25 mouse cellular contexts compared by ENCODE assay signal in genomic region chr12:111503571-111503970, GRCm38 (mm10). TPM values are rescaled to one million over a fixed set of nuclear protein-coding genes. Genes with fewer than 3 reads are reported as not detected.
DNase-seq lines count a peak whose midpoint lies in the region; ATAC-seq and TF ChIP-seq lines count a peak whose summit lies in the region.
"Had no signal": no experiment of that assay in that cellular context is flagged by ENCODE, and none has a peak within 500 bp of the region (broad histone marks: within the 10 kb centered on the region; RNA-seq: fewer than 3 reads in every experiment).

No protein-coding gene starts in this region.

- no peaks in the 10 kb centered on the region for H3K27me3 ChIP-seq in kidney, embryonic 16.5 days (ENCODE audit: insufficient read depth, low read length)
- H3K27me3 ChIP-seq in kidney, embryonic 14.5 days (ENCODE audit: control insufficient read depth, insufficient read depth, low read length) = no peaks in the 10 kb centered on the region
- H3K27me3 ChIP-seq in midbrain, embryonic 10.5 days (ENCODE audit: low read depth, poor library complexity, severe bottlenecking) = peaks cover 8% of the 10 kb centered on the region; the same call in 1 of the 2 replicates
- no peaks in the 10 kb centered on the region for H3K27me3 ChIP-seq in midbrain, embryonic 13.5 days
- H3K27me3 ChIP-seq in neural tube, embryonic 15.5 days (replicated peaks) = no peaks in the 10 kb centered on the region
- no peaks in the 10 kb centered on the region for H3K27me3 ChIP-seq in forebrain, embryonic 16.5 days (replicated peaks; ENCODE audit: control insufficient read depth, insufficient read depth, low read length)
- H3K27me3 ChIP-seq: embryonic facial prominence, embryonic 13.5 days; forebrain, embryonic 15.5 days; hindbrain, embryonic 15.5 days had no signal

- H3K36me3 ChIP-seq in kidney, embryonic 16.5 days (ENCODE audit: insufficient read depth, low read length) = no peaks in the 10 kb centered on the region
- no peaks in the 10 kb centered on the region for H3K36me3 ChIP-seq in kidney, embryonic 14.5 days (ENCODE audit: control insufficient read depth, insufficient read depth, low read length)
- no peaks in the 10 kb centered on the region for H3K36me3 ChIP-seq in midbrain, embryonic 10.5 days
- no peaks in the 10 kb centered on the region for H3K36me3 ChIP-seq in midbrain, embryonic 13.5 days
- H3K36me3 ChIP-seq in neural tube, embryonic 15.5 days = no peaks in the 10 kb centered on the region
- H3K36me3 ChIP-seq in forebrain, embryonic 16.5 days (ENCODE audit: control insufficient read depth, insufficient read depth) = no peaks in the 10 kb centered on the region
- H3K36me3 ChIP-seq: embryonic facial prominence, embryonic 10.5 days; embryonic facial prominence, embryonic 13.5 days; forebrain, embryonic 12.5 days; forebrain, embryonic 15.5 days; hindbrain, embryonic 12.5 days; hindbrain, embryonic 15.5 days had no signal

- H3K4me1 ChIP-seq in kidney, embryonic 16.5 days (ENCODE audit: insufficient read depth, low read length) = 0 out of 2 replicates have a peak, but pooled peaks cover 7% of the 10 kb centered on the region
- 0 out of 2 replicates have a peak, but pooled peaks cover 3% of the 10 kb centered on the region for H3K4me1 ChIP-seq in kidney, embryonic 14.5 days (ENCODE audit: control insufficient read depth, insufficient read depth, low read length)
- peaks cover 34% of the 10 kb centered on the region for H3K4me1 ChIP-seq in midbrain, embryonic 10.5 days
- peaks cover 14% of the 10 kb centered on the region for H3K4me1 ChIP-seq in midbrain, embryonic 13.5 days (replicated peaks)
- H3K4me1 ChIP-seq in neural tube, embryonic 15.5 days = peaks cover 13% of the 10 kb centered on the region
- no peaks in the 10 kb centered on the region for H3K4me1 ChIP-seq in cortical plate, adult 2 months (ENCODE audit: control insufficient read depth, insufficient read depth, low read length)
- peaks cover 2% of the 10 kb centered on the region; the same call in 1 of the 2 replicates for H3K4me1 ChIP-seq in forebrain, embryonic 16.5 days (replicated peaks; ENCODE audit: control insufficient read depth, insufficient read depth, low read length)
- H3K4me1 ChIP-seq: embryonic facial prominence, embryonic 13.5 days had no signal

- DNase-seq in midbrain, embryonic 10.5 days (ENCODE audit: low spot score) = no peak
- DNase-seq in neural tube, embryonic 10.5 days (ENCODE audit: extremely low spot score, low spot score) = no peak
- DNase-seq: adrenal gland, adult 2 months; adrenal gland, postnatal 14 days; cerebellum, adult 11 months; cerebellum, adult 2 months; cerebellum, adult 9-11 months; cerebellum, postnatal 25 days; embryo, embryonic 11 days; gastrocnemius, postnatal 10 days; heart, adult 11 months had no signal

- H3K4me2 ChIP-seq in kidney, embryonic 16.5 days (replicated peaks; ENCODE audit: low read depth, low read length) = no peak overlapping the region
- H3K4me2 ChIP-seq in kidney, embryonic 14.5 days (replicated peaks; ENCODE audit: low read depth, low read length) = no peak overlapping the region
- no peak overlapping the region for H3K4me2 ChIP-seq in midbrain, embryonic 13.5 days (replicated peaks)
- peak overlapping the region; percentile 53; the same call in 1 of the 2 replicates for H3K4me2 ChIP-seq in neural tube, embryonic 15.5 days
- no peak overlapping the region for H3K4me2 ChIP-seq in forebrain, embryonic 16.5 days (ENCODE audit: low read length)
- H3K4me2 ChIP-seq: embryonic facial prominence, embryonic 13.5 days; forebrain, embryonic 12.5 days; heart, embryonic 11.5 days; hindbrain, embryonic 12.5 days had no signal

- no peak overlapping the region for H3K9ac ChIP-seq in kidney, embryonic 16.5 days (replicated peaks; ENCODE audit: low read length)
- H3K9ac ChIP-seq in kidney, embryonic 14.5 days (ENCODE audit: low read depth, low read length) = no peak overlapping the region
- no peak overlapping the region for H3K9ac ChIP-seq in midbrain, embryonic 13.5 days (replicated peaks)
- no peak overlapping the region for H3K9ac ChIP-seq in neural tube, embryonic 15.5 days (replicated peaks)
- H3K9ac ChIP-seq in forebrain, embryonic 16.5 days (replicated peaks; ENCODE audit: low read depth, low read length) = no peak overlapping the region
- H3K9ac ChIP-seq: embryonic facial prominence, embryonic 13.5 days; forebrain, embryonic 12.5 days; forebrain, embryonic 15.5 days; hindbrain, embryonic 12.5 days; hindbrain, embryonic 15.5 days had no signal

- H3K27ac ChIP-seq in kidney, embryonic 16.5 days (ENCODE audit: low read length) = 0 out of 2 replicates have a peak overlapping the region, but pooled peaks have one; percentile 12
- H3K27ac ChIP-seq in kidney, embryonic 14.5 days (ENCODE audit: low read depth, low read length) = no peak overlapping the region
- H3K27ac ChIP-seq in midbrain, embryonic 10.5 days (replicated peaks) = 0 out of 2 replicates have a peak overlapping the region, but pooled peaks have one; percentile 14
- H3K27ac ChIP-seq in midbrain, embryonic 13.5 days = no peak overlapping the region
- no peak overlapping the region for H3K27ac ChIP-seq in neural tube, embryonic 15.5 days (replicated peaks)
- no peak overlapping the region for H3K27ac ChIP-seq in cortical plate, adult 2 months (ENCODE audit: insufficient read depth, low read length)
- H3K27ac ChIP-seq in forebrain, embryonic 16.5 days (ENCODE audit: low read length) = no peak overlapping the region
- H3K27ac ChIP-seq: embryonic facial prominence, embryonic 10.5 days; embryonic facial prominence, embryonic 13.5 days; forebrain, embryonic 12.5 days; forebrain, embryonic 15.5 days; hindbrain, embryonic 12.5 days; hindbrain, embryonic 15.5 days had no signal

- 60% methylated on average over 5 of the region's 5 CpGs for WGBS in kidney, embryonic 16.5 days
- 60% methylated on average over 5 of the region's 5 CpGs for WGBS in kidney, embryonic 14.5 days
- WGBS in midbrain, embryonic 10.5 days = 84% methylated on average over 5 of the region's 5 CpGs
- 78% methylated on average over 5 of the region's 5 CpGs for WGBS in midbrain, embryonic 13.5 days
- WGBS in neural tube, embryonic 15.5 days = 78% methylated on average over 5 of the region's 5 CpGs
- WGBS in forebrain, embryonic 16.5 days = 84% methylated on average over 5 of the region's 5 CpGs

- no peak for ATAC-seq in kidney, embryonic 16.5 days (ENCODE audit: low FRiP score, low TSS enrichment)
- no peak for ATAC-seq in kidney, embryonic 14.5 days (ENCODE audit: low FRiP score, low TSS enrichment)
- no peak for ATAC-seq in midbrain, embryonic 13.5 days
- ATAC-seq in neural tube, embryonic 15.5 days (ENCODE audit: low FRiP score) = no peak
- ATAC-seq in forebrain, embryonic 16.5 days = no peak
- ATAC-seq: forebrain, embryonic 15.5 days had no signal

- no peak overlapping the region for H3K4me3 ChIP-seq in kidney, embryonic 16.5 days (ENCODE audit: low read length)
- no peak overlapping the region for H3K4me3 ChIP-seq in kidney, embryonic 14.5 days (ENCODE audit: low read length)
- H3K4me3 ChIP-seq in midbrain, embryonic 10.5 days = no peak overlapping the region
- no peak overlapping the region for H3K4me3 ChIP-seq in midbrain, embryonic 13.5 days (replicated peaks)
- H3K4me3 ChIP-seq in neural tube, embryonic 15.5 days (replicated peaks) = no peak overlapping the region
- peak overlapping the region; percentile 29; the same call in 1 of the 2 replicates for H3K4me3 ChIP-seq in cortical plate, adult 2 months (ENCODE audit: insufficient read depth, low read length)
- H3K4me3 ChIP-seq in forebrain, embryonic 16.5 days (replicated peaks; ENCODE audit: low read length) = no peak overlapping the region
- H3K4me3 ChIP-seq: embryonic facial prominence, embryonic 10.5 days; embryonic facial prominence, embryonic 13.5 days; erythroblast, embryonic 14.5 days; forebrain, embryonic 12.5 days; hindbrain, embryonic 12.5 days had no signal

- TF ChIP-seq CTCF in cortical plate, adult 2 months (IDR thresholded peaks at IDR 0.05; ENCODE audit: extremely low read depth, insufficient read depth, low read length) = no peak

- TF ChIP-seq POLR2A in cortical plate, adult 2 months (IDR thresholded peaks at IDR 0.05; ENCODE audit: extremely low read depth, insufficient read depth, low read length) = no peak

- no peaks in the 10 kb centered on the region; the same call in 1 of the 2 replicates for H3K9me3 ChIP-seq in kidney, embryonic 16.5 days (ENCODE audit: low read length)
- no peaks in the 10 kb centered on the region for H3K9me3 ChIP-seq in kidney, embryonic 14.5 days (ENCODE audit: control insufficient read depth, low read length)
- H3K9me3 ChIP-seq in midbrain, embryonic 10.5 days (replicated peaks) = no peaks in the 10 kb centered on the region
- H3K9me3 ChIP-seq in midbrain, embryonic 13.5 days = no peaks in the 10 kb centered on the region
- no peaks in the 10 kb centered on the region for H3K9me3 ChIP-seq in neural tube, embryonic 15.5 days (replicated peaks)
- H3K9me3 ChIP-seq in forebrain, embryonic 16.5 days (ENCODE audit: control insufficient read depth, low read length) = no peaks in the 10 kb centered on the region; the same call in 1 of the 2 replicates
- H3K9me3 ChIP-seq: forebrain, embryonic 12.5 days; forebrain, embryonic 15.5 days; hindbrain, embryonic 12.5 days; hindbrain, embryonic 15.5 days had no signal

RNA-seq across cellular contexts. Expression of gene Gm266, which starts 17.9 kb away (rescaled TPM):
- 78.6 and 84.8 TPM in 2 replicates for polyA plus RNA-seq in kidney, embryonic 16.5 days (2015; fragmentation: Nextera tagmentation; extraction: Ambion mirVana)
- polyA plus RNA-seq in kidney, embryonic 14.5 days (2014; fragmentation: Nextera tagmentation; extraction: Ambion mirVana) = 123 and 137 TPM in 2 replicates
- 7.8 and 10.4 TPM in 2 replicates for polyA plus RNA-seq in midbrain, embryonic 10.5 days (2016; fragmentation: Nextera tagmentation; extraction: Ambion mirVana)
- polyA plus RNA-seq in midbrain, embryonic 13.5 days (2015; fragmentation: Nextera tagmentation; extraction: Ambion mirVana) = 0.81 and 0.98 TPM in 2 replicates
- polyA plus RNA-seq in neural tube, embryonic 15.5 days (2015; fragmentation: Nextera tagmentation; extraction: Ambion mirVana) = 2.9 and 12.0 TPM in 2 replicates
- 6.3 and 9.1 TPM in 2 replicates for polyA plus RNA-seq in cortical plate, adult 2 months (2012; rRNA removed)
- 0.23 and 1.1 TPM in 2 replicates for polyA plus RNA-seq in forebrain, embryonic 16.5 days (2015; fragmentation: Nextera tagmentation; extraction: Ambion mirVana)
- polyA plus RNA-seq: erythroblast, embryonic 14.5 days had no signal

RNA-seq across cellular contexts. Expression of gene Eif5, which starts 34.2 kb away (rescaled TPM):
- polyA plus RNA-seq in kidney, embryonic 16.5 days (2015; fragmentation: Nextera tagmentation; extraction: Ambion mirVana) = 481 and 498 TPM in 2 replicates
- 605 and 611 TPM in 2 replicates for polyA plus RNA-seq in kidney, embryonic 14.5 days (2014; fragmentation: Nextera tagmentation; extraction: Ambion mirVana)
- polyA plus RNA-seq in midbrain, embryonic 10.5 days (2016; fragmentation: Nextera tagmentation; extraction: Ambion mirVana) = 713 and 786 TPM in 2 replicates
- 593 and 657 TPM in 2 replicates for polyA plus RNA-seq in midbrain, embryonic 13.5 days (2015; fragmentation: Nextera tagmentation; extraction: Ambion mirVana)
- polyA plus RNA-seq in neural tube, embryonic 15.5 days (2015; fragmentation: Nextera tagmentation; extraction: Ambion mirVana) = 547 and 548 TPM in 2 replicates
- polyA plus RNA-seq in cortical plate, adult 2 months (2012; rRNA removed) = 149 and 160 TPM in 2 replicates
- 549 and 607 TPM in 2 replicates for polyA plus RNA-seq in forebrain, embryonic 16.5 days (2015; fragmentation: Nextera tagmentation; extraction: Ambion mirVana)

Comparison
In these comparisons a context has a peak if more than half of its experiments do, and no peak if none do; other contexts are left out.
1. H3K27ac ChIP-seq: peak in kidney, embryonic 16.5 days (single experiment) and midbrain, embryonic 10.5 days (single experiment); none in kidney, embryonic 14.5 days (single experiment), midbrain, embryonic 13.5 days (single experiment), neural tube, embryonic 15.5 days (single experiment), cortical plate, adult 2 months (single experiment) and forebrain, embryonic 16.5 days (single experiment).